Mouse (Mus musculus) urinary bladder, adult 18-20 months (tissue): ENCODE results near the gene Olfr1295.

Experiments used
- DNase-seq, 2 experiments: peaks; one replicate each; pipeline ENCODE4 v3.0.0; 2022; ENCODE audit warnings: low spot score in 2 of 2, mixed read lengths in 2 of 2

Olfr1295 gene

GRCm38 (mm10) chr2:111569581-111569980 is at the start of gene Olfr1295:
Gene Olfr1295 (minus strand): TSS chr2:111569681.
- no peak for DNase-seq

DNA sequence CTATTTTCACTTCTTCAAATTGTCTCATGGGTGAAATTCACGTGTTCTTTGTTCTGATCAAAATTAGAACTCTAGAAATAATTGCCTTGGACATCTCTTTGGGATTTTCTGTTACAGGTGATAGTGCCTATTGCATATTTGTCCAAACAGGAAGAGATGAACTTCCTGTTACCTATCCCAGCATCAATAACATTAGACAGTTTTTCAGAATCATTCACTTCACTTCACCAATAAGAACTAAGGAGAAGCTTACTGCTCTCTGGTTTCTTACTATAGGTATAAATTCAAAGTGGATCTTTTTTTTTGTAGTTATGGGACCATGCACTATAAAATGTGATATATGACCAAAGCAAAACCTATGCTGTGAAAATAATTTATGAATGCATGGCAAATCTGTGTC is 29.3 kb downstream of the Olfr1295 start, which contains the start of gene Olfr1294:
Gene Olfr1294, minus strand, starts transcription at position 101 of the 400 bp plus-strand sequence.
- no peak for DNase-seq

DNA sequence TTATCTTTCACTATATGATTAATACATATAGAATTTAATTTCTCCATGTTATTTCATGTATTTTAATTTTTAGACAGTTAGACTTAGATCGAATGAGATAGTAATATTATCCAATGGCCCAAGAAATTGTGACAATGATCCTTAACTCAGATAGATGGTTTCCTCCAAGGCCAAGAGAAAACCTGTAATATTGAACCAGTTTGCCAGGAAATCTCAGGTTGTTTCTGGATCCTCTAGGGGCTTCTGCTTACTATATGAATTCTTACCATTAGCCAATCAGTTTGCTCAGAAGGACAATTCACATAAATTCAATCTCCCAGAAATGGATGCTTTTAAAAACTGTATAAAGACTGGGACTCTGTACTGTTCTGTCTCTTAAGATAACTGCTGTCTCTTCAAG is 44.6 kb downstream of the Olfr1295 start, which contains the start of gene Olfr1293-ps:
Gene Olfr1293-ps, plus strand, starts transcription at position 301 of the 400 bp plus-strand sequence.
- DNase-seq: no peak

- no peak for DNase-seq
Measured at GRCm38 (mm10) chr2:111517451-111517850, 52.0 kb downstream of the Olfr1295 start.
